Mouse (Mus musculus) ES-E14 (cell line): ENCODE measurements at regions not wholly inside any gene's neighbourhood (a gene's known extent, or its start where the extent isn't known, plus 50 kb on each side); places are given as distances from the start of the nearest gene placed in this dataset.

Experiments used
- DNase-seq: peaks from one replicate; pipeline ENCODE4 v3.0.0-alpha.2; 2013; ENCODE audit warnings: low read depth, low spot score
- H3K27ac ChIP-seq: 2 replicates; pipeline ENCODE4 v1.5.1; 2012; ENCODE audit warnings: low read depth, mild to moderate bottlenecking, low read length, moderate library complexity, mixed read lengths; ENCODE audit not compliant: poor library complexity, insufficient read depth, severe bottlenecking
- H3K36me3 ChIP-seq: 2 replicates; pipeline ENCODE4 v1.6.1; 2012; ENCODE audit warnings: mild to moderate bottlenecking, low read length, moderate library complexity, mixed read lengths; ENCODE audit not compliant: control insufficient read depth, poor library complexity, insufficient read depth, severe bottlenecking
- H3K4me1 ChIP-seq, 2 experiments: fragments of 150-350 bp in 1 of 2; sonication (generic) in 1 of 2; 2 replicates each; pipeline ENCODE4 v1.6.1; 2012; ENCODE audit warnings: low read length in 2 of 2, mild to moderate bottlenecking in 1 of 2, mixed read lengths in 1 of 2; ENCODE audit not compliant: control insufficient read depth in 2 of 2, insufficient read depth in 2 of 2, poor library complexity in 1 of 2
- H3K4me3 ChIP-seq, 2 experiments: fragments of 150-350 bp in 1 of 2; sonication (generic) in 1 of 2; 2 replicates each; pipeline ENCODE4 v1.5.1; 2012; ENCODE audit warnings: low read length in 2 of 2, low read depth in 1 of 2, mild to moderate bottlenecking in 1 of 2, mixed read lengths in 1 of 2; ENCODE audit not compliant: insufficient read depth in 1 of 2, poor library complexity in 1 of 2, severe bottlenecking in 1 of 2
- H3K9ac ChIP-seq: 2 replicates; pipeline ENCODE4 v1.6.1; 2012; ENCODE audit warnings: low read depth, mild to moderate bottlenecking, low read length, mixed read lengths; ENCODE audit not compliant: poor library complexity, insufficient read depth, severe bottlenecking
- H3K9me3 ChIP-seq: fragments of 150-350 bp; sonication (generic); 2 replicates; pipeline ENCODE4 v1.6.1; 2012; ENCODE audit warnings: low read depth, mild to moderate bottlenecking, low read length; ENCODE audit not compliant: control insufficient read depth, insufficient read depth
- CHD2 ChIP-seq: IDR thresholded peaks from 2 replicates; pipeline ENCODE4 v1.6.1; 2014; ENCODE audit warnings: mild to moderate bottlenecking, low read depth, low read length, inconsistent platforms
- HCFC1 ChIP-seq: IDR thresholded peaks from 2 replicates; pipeline ENCODE4 v1.6.1; 2012; ENCODE audit warnings: low read length, inconsistent platforms, borderline replicate concordance; ENCODE audit not compliant: insufficient read depth
- MAFK ChIP-seq: IDR thresholded peaks from 2 replicates; pipeline ENCODE4 v1.6.1; 2014; ENCODE audit warnings: mild to moderate bottlenecking, low read depth, low read length, inconsistent platforms; ENCODE audit not compliant: insufficient read depth
- ZC3H11A ChIP-seq: IDR thresholded peaks from 2 replicates; pipeline ENCODE4 v1.6.1; 2012; ENCODE audit warnings: low read depth, mild to moderate bottlenecking, inconsistent platforms, low read length, borderline replicate concordance
- ZNF384 ChIP-seq: IDR thresholded peaks from 2 replicates; pipeline ENCODE4 v1.6.1; 2012; ENCODE audit warnings: low read depth, low read length, inconsistent platforms
- in situ Hi-C, 2 experiments: fragments of 600-800 bp; cut with MboI; formaldehyde crosslinking; loops; one replicate each; pipeline ENCODE4 v1.15.1; 2025; ENCODE audit warnings: low sequenced_read_pairs in 2 of 2, inconsistent platforms in 1 of 2; ENCODE audit not compliant: unreplicated experiment in 2 of 2

DNA sequence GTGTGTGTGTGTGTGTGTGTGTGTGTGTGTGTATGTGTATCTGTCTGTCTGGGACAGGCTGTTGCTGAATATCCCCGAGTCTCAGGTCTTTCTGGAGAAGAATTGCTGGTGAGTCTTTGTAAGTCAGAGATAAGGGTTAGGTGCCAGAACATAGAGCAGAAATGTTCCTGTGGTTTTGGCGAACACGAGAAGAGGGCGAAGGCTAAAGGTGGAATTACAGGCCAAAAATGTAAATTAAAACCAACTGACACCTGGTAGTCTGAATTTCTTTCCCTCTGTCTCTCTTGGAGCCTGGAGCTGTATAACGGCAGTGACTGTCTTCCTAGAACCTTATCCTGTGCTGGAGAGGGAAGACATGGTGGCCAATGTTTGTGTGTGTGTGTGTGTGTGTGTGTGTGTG lies 120.5 kb upstream of the Slc22a23 start:
- Histone ChIP-seq H3K4me3 (no peak overlapping the region), H3K9ac (no peak overlapping the region), H3K4me1 (peaks cover 0 to 2% of the 10 kb centered on the region in 2 experiments; a peak in 1 of 4 replicates), H3K36me3 (no peaks in the 10 kb centered on the region), H3K27ac (no peak overlapping the region), H3K9me3 (no peaks in the 10 kb centered on the region)
- in situ Hi-C loops: no loop called here
- no peak for TF ChIP-seq HCFC1
- TF ChIP-seq ZC3H11A: no peak
- no peak for TF ChIP-seq MAFK
- TF ChIP-seq CHD2: no peak
- TF ChIP-seq ZNF384: no peak
- DNase-seq: no peak

DNA sequence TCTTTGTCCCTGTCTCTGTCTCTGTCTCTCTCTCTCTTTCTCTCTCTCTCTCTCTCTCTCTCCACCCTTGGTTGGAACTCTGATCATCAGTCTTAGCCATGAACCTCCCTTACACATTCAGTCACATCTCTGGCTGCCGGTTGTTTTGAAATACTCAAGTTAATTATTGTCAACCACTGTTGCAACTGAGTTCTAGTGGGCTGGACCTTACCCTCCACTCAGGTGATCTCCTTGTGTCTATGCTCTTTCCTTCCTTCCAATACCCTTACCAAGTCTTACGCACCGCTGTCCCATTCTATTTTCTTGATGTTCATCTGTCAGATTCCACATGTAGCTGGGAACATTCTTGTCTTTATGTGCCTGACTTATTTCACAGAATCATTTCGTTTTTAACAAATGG lies 119.2 kb upstream of the Slc22a23 start:
- TF ChIP-seq ZNF384: no peak
- no peak for TF ChIP-seq ZC3H11A
- no peak for TF ChIP-seq HCFC1
- no peak for TF ChIP-seq CHD2
- H3K36me3 ChIP-seq: no peaks in the 10 kb centered on the region
- no peak for DNase-seq

DNA sequence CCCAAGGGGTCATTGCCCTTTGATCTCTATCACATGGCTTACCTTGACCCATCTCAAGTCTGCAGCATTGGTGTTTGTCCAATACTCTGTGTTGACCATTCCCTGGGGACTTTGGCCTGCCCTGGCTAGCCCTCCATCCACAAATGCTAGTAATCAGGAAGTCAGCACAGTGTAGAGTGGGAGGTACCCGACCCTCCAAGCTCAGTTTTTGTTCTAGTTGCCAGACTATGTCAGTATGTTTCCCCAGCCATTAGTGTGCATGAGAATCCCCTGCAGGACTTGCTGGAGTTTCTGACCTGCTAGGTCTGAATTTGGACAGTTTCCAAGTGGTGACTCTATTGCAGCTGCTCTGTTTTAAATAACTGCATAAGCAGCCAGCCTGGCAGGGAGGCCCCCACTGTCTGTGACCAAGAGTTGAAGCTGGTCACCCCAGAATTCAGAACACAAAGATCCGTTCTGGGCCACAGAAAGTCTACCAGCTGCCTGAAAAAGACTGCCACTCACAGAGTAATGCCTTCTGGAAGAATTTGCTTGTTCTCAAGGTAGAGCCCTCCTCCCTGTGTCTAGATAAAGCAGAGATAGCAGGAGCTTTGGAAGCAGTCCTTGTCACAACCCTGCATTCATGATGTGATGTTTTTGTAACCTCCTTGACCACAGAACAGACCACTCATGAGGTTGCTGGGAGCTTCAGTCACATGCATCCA lies 118.0 kb upstream of the Slc22a23 start:
- H3K36me3 ChIP-seq: no peaks in the 10 kb centered on the region
- DNase-seq: no peak
- TF ChIP-seq HCFC1: no peak
- TF ChIP-seq ZNF384: no peak
- TF ChIP-seq CHD2: no peak
- no peak for TF ChIP-seq MAFK
- TF ChIP-seq ZC3H11A: no peak
- no peak overlapping the region for H3K9ac ChIP-seq
- H3K27ac ChIP-seq: no peak overlapping the region
- in situ Hi-C loops: no loop called here
- H3K4me1 ChIP-seq: peaks cover 0 to 2% of the 10 kb centered on the region in 2 experiments; a peak in 1 of 4 replicates
- no peak overlapping the region for H3K4me3 ChIP-seq
- H3K9me3 ChIP-seq: no peaks in the 10 kb centered on the region

More for the DNA sequence above, 119.2 kb upstream of the Slc22a23 start:
- no peak overlapping the region for H3K4me3 ChIP-seq
- no peaks in the 10 kb centered on the region for H3K9me3 ChIP-seq
- in situ Hi-C loops: no loop called here
- H3K9ac ChIP-seq: no peak overlapping the region
- H3K27ac ChIP-seq: no peak overlapping the region
- peaks cover 0 to 2% of the 10 kb centered on the region in 2 experiments; a peak in 1 of 4 replicates for H3K4me1 ChIP-seq

DNA sequence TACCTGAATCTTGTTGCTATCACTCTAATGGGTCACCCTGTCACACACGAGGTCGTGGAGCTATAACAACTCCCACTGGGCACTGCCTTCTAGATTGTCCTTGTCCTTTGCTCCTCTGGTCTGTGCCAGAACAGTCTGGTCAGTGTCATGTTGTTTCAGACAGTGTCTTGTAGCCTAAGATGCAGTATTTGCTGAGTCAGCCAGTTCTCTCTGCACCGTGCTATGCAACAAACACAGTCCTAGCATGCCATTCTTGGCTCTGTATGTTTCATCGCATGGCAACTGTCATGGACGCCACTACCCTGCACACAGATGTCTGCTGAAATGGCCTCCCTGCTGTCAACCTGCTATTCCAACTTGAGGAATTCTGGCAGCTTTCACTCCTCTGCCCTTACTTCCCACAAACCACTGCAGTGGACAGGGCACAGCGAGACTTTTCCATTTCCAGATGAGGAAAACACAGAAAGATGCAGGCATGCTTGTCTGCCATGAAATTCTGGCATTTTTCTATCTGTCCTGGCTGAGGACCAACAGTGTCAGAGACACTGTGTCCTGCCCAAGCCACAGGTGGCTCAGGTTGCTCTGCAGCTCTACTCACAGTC lies 117.3 kb upstream of the Slc22a23 start:
- in situ Hi-C loops: no loop called here
- no peaks in the 10 kb centered on the region for H3K36me3 ChIP-seq
- no peak overlapping the region for H3K27ac ChIP-seq
- H3K4me1 ChIP-seq: peaks cover 0 to 2% of the 10 kb centered on the region in 2 experiments; a peak in 1 of 4 replicates
- no peaks in the 10 kb centered on the region for H3K9me3 ChIP-seq
- H3K9ac ChIP-seq: no peak overlapping the region
- no peak overlapping the region for H3K4me3 ChIP-seq
- no peak for TF ChIP-seq ZC3H11A
- TF ChIP-seq MAFK: peak; percentile 91
- no peak for DNase-seq
